Mouse (Mus musculus) midbrain, embryonic 12.5 days (tissue): ENCODE results near the gene Olfr132. TPM values are rescaled to one million over a fixed set of nuclear protein-coding genes. Genes with fewer than 3 reads are reported as not detected.
"Not testable (repeated sequence)": the region's sequence is repeated elsewhere in the genome, so short reads cannot be mapped to it uniquely, and the experiment has no call there.

Experiments
- ATAC-seq: fragments of 200-750 bp; cut with Nextera tagmentation; 2 replicates; pipeline ENCODE4 v1.8.0; 2017; ENCODE audit warnings: low read depth, moderate TSS enrichment, moderate library complexity; ENCODE audit not compliant: low FRiP score
- H3K27ac ChIP-seq: fragments of 300-500 bp; sonication (generic); replicated peaks from 2 replicates; pipeline ENCODE4 v1.5.1; 2016; ENCODE audit warnings: mild to moderate bottlenecking
- H3K27me3 ChIP-seq: fragments of 300-500 bp; sonication (generic); 2 replicates; pipeline ENCODE4 v1.6.1; 2016; ENCODE audit warnings: mild to moderate bottlenecking
- H3K36me3 ChIP-seq: fragments of 300-500 bp; sonication (generic); 2 replicates; pipeline ENCODE4 v1.6.1; 2016
- H3K4me1 ChIP-seq: fragments of 300-500 bp; sonication (generic); 2 replicates; pipeline ENCODE4 v1.6.1; 2016
- H3K4me2 ChIP-seq: fragments of 300-500 bp; sonication (generic); replicated peaks from 2 replicates; pipeline ENCODE4 v1.6.1; 2016; ENCODE audit warnings: mild to moderate bottlenecking, moderate library complexity
- H3K4me3 ChIP-seq: fragments of 300-500 bp; sonication (generic); 2 replicates; pipeline ENCODE4 v1.5.1; 2016; ENCODE audit warnings: mild to moderate bottlenecking
- H3K9ac ChIP-seq: fragments of 300-500 bp; sonication (generic); replicated peaks from 2 replicates; pipeline ENCODE4 v1.6.1; 2016; ENCODE audit warnings: mild to moderate bottlenecking, moderate library complexity
- H3K9me3 ChIP-seq: fragments of 300-500 bp; sonication (generic); 2 replicates; pipeline ENCODE4 v1.6.1; 2016; ENCODE audit warnings: mild to moderate bottlenecking
- whole genome bisulfite sequencing: fragments of 180-500 bp; shearing (Covaris S2); methylation state at CpG from one replicate; pipeline ENCODE4 v1.1.7; 2016; 5-methylcytosine and 5-hydroxymethylcytosine counted together
- polyA plus RNA-seq: library from polyadenylated mRNA; unstranded; fragments of >200 nt; fragmentation: Nextera tagmentation; extraction: Ambion mirVana; gene quantifications from 2 replicates; pipeline ENCODE4 v1.2.1, GENCODE M21; 2016

Gene Olfr132
- polyA plus RNA-seq = not detected in 2 replicates

DNA sequence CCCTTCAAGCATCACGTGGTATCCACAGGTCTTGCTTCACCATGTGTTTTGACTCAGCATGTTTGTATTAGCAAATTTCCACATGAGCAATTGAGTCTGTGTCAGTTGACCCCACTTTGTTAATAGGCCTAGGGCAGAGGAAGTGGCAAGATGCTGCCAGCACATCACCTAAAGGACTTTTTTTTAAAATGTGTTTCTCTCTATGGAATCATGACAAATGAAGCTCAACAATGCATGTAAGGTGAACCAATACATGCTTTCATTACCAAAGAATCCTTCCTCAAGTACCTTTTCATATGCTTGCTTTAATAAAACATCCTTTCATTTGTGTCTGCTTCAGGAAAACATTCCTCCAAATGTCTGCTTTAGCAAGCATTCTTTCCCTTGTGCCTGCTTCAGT is at the start of gene Olfr132:
Gene Olfr132 (minus strand): TSS at position 101 of the 400 bp plus-strand sequence.
- Histone ChIP-seq H3K4me2 (no peak within 1 kb of the TSS), H3K4me1 (no peaks in the 10 kb centered on the region), H3K9ac (no peak within 1 kb of the TSS), H3K4me3 (no peak within 1 kb of the TSS), H3K36me3 (no peaks in the 10 kb centered on the region), H3K27me3 (no peaks in the 10 kb centered on the region), H3K9me3 (no peaks in the 10 kb centered on the region), H3K27ac (no peak within 1 kb of the TSS)
- WGBS = 73% methylated on average over 1 of the region's 1 CpGs
- ATAC-seq = no peak

DNA sequence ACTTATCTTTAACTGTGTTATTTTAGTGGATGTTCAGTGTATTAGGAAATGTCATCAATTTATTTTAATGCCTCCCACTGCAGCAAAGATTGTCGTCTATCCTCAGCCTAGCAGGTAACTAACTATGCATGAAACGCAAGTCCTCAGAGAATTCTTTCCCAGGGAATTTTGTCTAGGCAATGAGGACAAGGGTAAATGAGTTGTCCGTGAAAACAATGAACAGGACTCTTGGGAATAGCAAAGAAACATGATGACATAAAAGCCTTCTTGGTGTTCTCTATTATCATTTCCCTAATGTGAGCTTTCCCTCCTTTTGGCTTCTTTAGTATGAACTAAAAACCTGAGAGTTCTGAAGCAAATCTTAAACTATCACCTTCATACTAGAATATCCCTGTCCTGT is 36.8 kb upstream of the Olfr132 start, which contains the start of gene Olfr134:
Gene Olfr134 (plus strand): TSS at position 301 of the 400 bp plus-strand sequence.
- no peak for ATAC-seq
- Histone ChIP-seq H3K4me3 (no peak within 1 kb of the TSS), H3K27ac (no peak within 1 kb of the TSS), H3K4me2 (no peak within 1 kb of the TSS), H3K4me1 (no peaks in the 10 kb centered on the region), H3K9me3 (no peaks in the 10 kb centered on the region), H3K27me3 (no peaks in the 10 kb centered on the region), H3K36me3 (no peaks in the 10 kb centered on the region), H3K9ac (no peak within 1 kb of the TSS)
- 73% methylated on average over 3 of the region's 3 CpGs for WGBS

DNA sequence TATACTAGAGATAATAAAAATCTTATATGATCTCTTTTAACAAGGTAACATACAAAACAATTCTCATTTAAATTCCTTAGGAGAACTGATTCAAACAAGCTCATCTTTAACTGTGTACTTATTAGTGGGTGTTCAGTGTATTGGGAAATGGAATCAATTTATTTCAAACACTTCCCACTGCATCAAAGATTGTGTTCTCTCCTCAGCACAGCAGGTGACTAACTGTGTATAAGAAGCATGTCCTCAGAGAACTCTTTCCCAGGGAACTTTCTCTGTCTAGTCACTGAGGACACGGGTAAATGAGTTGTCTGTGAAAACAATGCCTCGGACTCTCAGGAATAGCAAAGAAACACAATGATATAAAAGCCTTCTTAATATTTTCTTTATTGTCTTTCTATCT is 10.7 kb upstream of the Olfr132 start, which contains the start of gene Olfr133:
Gene Olfr133 (plus strand): TSS at position 301 of the 400 bp plus-strand sequence.
- H3K9me3 ChIP-seq = no peaks in the 10 kb centered on the region
- no peak within 1 kb of the TSS for H3K4me3 ChIP-seq
- no peaks in the 10 kb centered on the region for H3K36me3 ChIP-seq
- no peak for ATAC-seq
- H3K4me1 ChIP-seq = no peaks in the 10 kb centered on the region
- H3K27ac ChIP-seq = no peak within 1 kb of the TSS
- WGBS = 64% methylated on average over 2 of the region's 2 CpGs
- H3K4me2 ChIP-seq = no peak within 1 kb of the TSS
- no peaks in the 10 kb centered on the region for H3K27me3 ChIP-seq
- no peak within 1 kb of the TSS for H3K9ac ChIP-seq

DNA sequence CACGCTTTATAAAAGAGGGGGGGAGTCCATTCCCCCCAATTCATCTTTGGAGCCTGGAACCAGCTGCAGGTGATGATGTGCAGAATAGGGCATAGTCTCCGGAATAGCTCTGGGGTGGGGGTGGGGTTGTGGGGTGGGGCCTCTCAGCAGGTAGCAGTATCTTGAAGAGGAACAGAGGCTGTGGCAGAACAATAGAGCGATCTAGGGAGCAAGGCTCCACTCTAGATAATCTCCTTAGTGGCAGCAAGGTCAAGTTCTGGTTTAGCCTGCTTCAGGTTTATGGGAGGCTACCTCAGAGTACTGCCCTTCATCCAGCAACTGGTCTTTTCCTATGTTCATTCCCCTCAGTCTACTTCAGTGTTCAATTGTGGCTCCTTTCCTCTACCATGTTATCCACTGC is 9.0 kb downstream of the Olfr132 start:
- not testable (repeated sequence) for ATAC-seq

DNA sequence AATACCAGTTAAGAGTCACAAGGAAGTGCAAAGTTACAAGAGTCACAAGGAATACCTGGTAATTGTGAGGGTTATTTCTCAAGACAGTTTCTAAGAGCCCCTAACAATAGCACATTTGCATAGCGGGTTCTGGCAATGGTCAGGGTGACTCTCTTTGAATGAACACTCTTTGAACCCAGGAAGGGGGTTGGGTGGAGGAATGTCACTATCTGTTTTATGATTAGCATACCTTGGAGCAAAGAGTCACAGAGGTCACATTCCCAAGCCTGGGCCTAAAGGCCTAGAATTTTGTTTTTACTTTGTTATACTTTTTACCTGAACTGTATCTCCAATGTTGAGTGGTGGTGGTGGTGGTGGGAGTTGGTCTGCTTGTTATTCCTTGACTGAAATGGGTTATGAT is 10.1 kb downstream of the Olfr132 start:
- H3K9me3 ChIP-seq, H3K4me2 ChIP-seq, H3K27me3 ChIP-seq, ATAC-seq, H3K9ac ChIP-seq, H3K4me3 ChIP-seq, H3K36me3 ChIP-seq, H3K4me1 ChIP-seq, H3K27ac ChIP-seq: not testable (repeated sequence)
- 86% methylated on average over 1 of the region's 1 CpGs for WGBS

More for the DNA sequence above, 9.0 kb downstream of the Olfr132 start:
- H3K9ac ChIP-seq, H3K36me3 ChIP-seq, H3K4me3 ChIP-seq, H3K27ac ChIP-seq, H3K4me1 ChIP-seq, H3K9me3 ChIP-seq, H3K27me3 ChIP-seq, H3K4me2 ChIP-seq: not testable (repeated sequence)
- WGBS = 55% methylated on average over 3 of the region's 3 CpGs

DNA sequence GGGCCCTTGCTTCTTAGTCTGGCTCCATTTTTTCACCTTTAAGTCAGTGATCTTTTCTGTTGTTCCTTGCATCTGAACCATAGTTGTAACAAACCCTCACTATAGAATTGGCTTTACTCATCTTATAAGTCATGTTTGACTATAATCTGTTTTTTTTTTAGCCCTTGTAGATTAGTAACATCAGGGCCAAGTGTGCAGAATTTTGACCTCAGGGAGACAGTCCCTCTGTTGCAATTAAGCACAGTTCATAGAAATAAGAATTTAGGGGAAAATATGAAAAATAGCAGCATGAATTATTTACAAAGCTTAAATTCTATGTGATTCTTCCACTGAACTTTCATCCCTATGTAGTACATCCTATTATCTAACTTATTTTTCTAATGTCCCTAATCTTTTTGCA is 45.7 kb downstream of the Olfr132 start, which contains the start of gene Olfr131:
Gene Olfr131 (minus strand): TSS at position 101 of the 400 bp plus-strand sequence.
- Histone ChIP-seq H3K27me3 (no peaks in the 10 kb centered on the region), H3K4me3 (no peak within 1 kb of the TSS), H3K36me3 (no peaks in the 10 kb centered on the region), H3K4me1 (no peaks in the 10 kb centered on the region), H3K27ac (no peak within 1 kb of the TSS), H3K9ac (no peak within 1 kb of the TSS), H3K4me2 (no peak within 1 kb of the TSS), H3K9me3 (no peaks in the 10 kb centered on the region)
- ATAC-seq = no peak

DNA sequence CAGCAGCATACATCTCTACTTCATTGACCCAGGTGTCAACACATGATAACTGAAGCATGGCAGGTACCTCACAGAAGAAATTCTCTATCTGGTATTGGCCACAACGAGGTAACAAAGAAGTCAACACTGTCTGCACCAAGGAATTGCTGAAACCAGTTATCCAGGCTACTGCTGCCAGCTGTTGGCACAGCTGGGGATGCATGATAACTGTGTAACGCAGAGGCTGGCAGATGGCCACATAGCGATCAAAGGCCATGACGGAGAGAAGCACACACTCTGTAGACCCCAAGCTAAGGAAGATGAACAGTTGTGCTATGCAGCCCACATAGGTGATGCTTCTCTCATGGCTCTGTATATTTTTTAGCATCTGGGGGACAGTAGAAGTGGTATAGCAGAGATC is 52.0 kb downstream of the Olfr132 start:
- WGBS = 87% methylated on average over 4 of the region's 4 CpGs
- Histone ChIP-seq H3K9ac (no peak overlapping the region), H3K9me3 (0 out of 2 replicates have a peak, but pooled peaks cover 6% of the 10 kb centered on the region), H3K4me2 (no peak overlapping the region), H3K27me3 (no peaks in the 10 kb centered on the region), H3K4me1 (no peaks in the 10 kb centered on the region), H3K36me3 (no peaks in the 10 kb centered on the region), H3K27ac (no peak overlapping the region), H3K4me3 (no peak overlapping the region)
- no peak for ATAC-seq

Other genes starting within 250 kb of the Olfr132 start
- gene Olfr127, start 234.1 kb downstream of the Olfr132 start, polyA plus RNA-seq = not detected in 2 replicates
- gene Olfr128, start 214.0 kb downstream of the Olfr132 start, polyA plus RNA-seq = not detected in 2 replicates
- gene Olfr761, start 181.4 kb downstream of the Olfr132 start, polyA plus RNA-seq = not detected in 2 replicates
- not detected in 2 replicates for gene Olfr129, start 74.4 kb downstream of the Olfr132 start, polyA plus RNA-seq
- not detected in 2 replicates for gene Olfr130, start 70.6 kb downstream of the Olfr132 start, polyA plus RNA-seq
- gene Olfr131, start 45.8 kb downstream of the Olfr132 start, polyA plus RNA-seq = not detected in 2 replicates
- gene Olfr133, start 10.8 kb upstream of the Olfr132 start, polyA plus RNA-seq = not detected in 2 replicates
- gene Olfr134, start 36.9 kb upstream of the Olfr132 start, polyA plus RNA-seq = not detected in 2 replicates
- gene Olfr135, start 69.8 kb upstream of the Olfr132 start, polyA plus RNA-seq = not detected in 2 replicates
- gene Olfr138, start 126.5 kb upstream of the Olfr132 start, polyA plus RNA-seq = not detected in 2 replicates
- gene Olfr137, start 173.0 kb upstream of the Olfr132 start, polyA plus RNA-seq = not detected in 2 replicates
- gene Olfr136, start 195.3 kb upstream of the Olfr132 start, polyA plus RNA-seq = not detected in 2 replicates